9 mouse cellular contexts compared by ENCODE assay signal in genomic region chr9:100520586-100520985, GRCm38 (mm10). TPM values are rescaled to one million over a fixed set of nuclear protein-coding genes. Genes with fewer than 3 reads are reported as not detected.
DNase-seq lines count a peak whose midpoint lies in the region; ATAC-seq lines count a peak whose summit lies in the region.
"Had no signal": no experiment of that assay in that cellular context is flagged by ENCODE, and none has a peak within 500 bp of the region (broad histone marks: within the 10 kb centered on the region; RNA-seq: fewer than 3 reads in every experiment).

No protein-coding gene starts in this region.

- 0 out of 2 replicates have a peak, but pooled peaks have one; percentile 41 for ATAC-seq in neural tube, embryonic 12.5 days (ENCODE audit: low FRiP score, low read depth)
- ATAC-seq in neural tube, embryonic 15.5 days (ENCODE audit: low FRiP score), result no peak

- H3K4me1 ChIP-seq in neural tube, embryonic 12.5 days, result no peaks in the 10 kb centered on the region
- H3K4me1 ChIP-seq in neural tube, embryonic 15.5 days, result no peaks in the 10 kb centered on the region
- H3K4me1 ChIP-seq in megakaryocyte, embryonic 14.5 days, result peaks cover 52% of the 10 kb centered on the region
- H3K4me1 ChIP-seq: midbrain, embryonic 12.5 days had no signal

- no peak overlapping the region for H3K4me3 ChIP-seq in neural tube, embryonic 12.5 days
- H3K4me3 ChIP-seq in neural tube, embryonic 15.5 days (replicated peaks), result no peak overlapping the region
- peak overlapping the region; percentile 25 for H3K4me3 ChIP-seq in megakaryocyte, embryonic 14.5 days (replicated peaks)
- H3K4me3 ChIP-seq: midbrain, embryonic 12.5 days had no signal

- H3K9ac ChIP-seq in neural tube, embryonic 12.5 days, result no peak overlapping the region
- no peak overlapping the region for H3K9ac ChIP-seq in neural tube, embryonic 15.5 days (replicated peaks)
- H3K9ac ChIP-seq: midbrain, embryonic 12.5 days had no signal

- H3K36me3 ChIP-seq in neural tube, embryonic 12.5 days, result no peaks in the 10 kb centered on the region
- H3K36me3 ChIP-seq in neural tube, embryonic 15.5 days, result no peaks in the 10 kb centered on the region
- H3K36me3 ChIP-seq in megakaryocyte, embryonic 14.5 days (replicated peaks; ENCODE audit: low read length), result no peaks in the 10 kb centered on the region
- H3K36me3 ChIP-seq: midbrain, embryonic 12.5 days had no signal

- DNase-seq in R1 (ENCODE audit: low read depth, low spot score), result peak; percentile 75
- peak; percentile 34 to 69 for DNase-seq in cerebellum, postnatal 25 days
- DNase-seq in heart, adult 9 months (ENCODE audit: low spot score in 2 of 2), result peak; percentile 49 to 72
- peak; percentile 37 for DNase-seq in left cerebral cortex, adult 11 months (ENCODE audit: low spot score)
- no peak for DNase-seq in ovary, adult 18-20 months (ENCODE audit: low spot score)

- no peaks in the 10 kb centered on the region for H3K9me3 ChIP-seq in neural tube, embryonic 12.5 days
- H3K9me3 ChIP-seq in neural tube, embryonic 15.5 days (replicated peaks), result no peaks in the 10 kb centered on the region
- H3K9me3 ChIP-seq in megakaryocyte, embryonic 14.5 days, result no peaks in the 10 kb centered on the region
- H3K9me3 ChIP-seq: midbrain, embryonic 12.5 days had no signal

- H3K27ac ChIP-seq in neural tube, embryonic 12.5 days, result no peak overlapping the region
- no peak overlapping the region for H3K27ac ChIP-seq in neural tube, embryonic 15.5 days (replicated peaks)
- H3K27ac ChIP-seq: midbrain, embryonic 12.5 days had no signal

- H3K27me3 ChIP-seq in neural tube, embryonic 12.5 days (replicated peaks), result no peaks in the 10 kb centered on the region
- no peaks in the 10 kb centered on the region for H3K27me3 ChIP-seq in neural tube, embryonic 15.5 days (replicated peaks)
- no peaks in the 10 kb centered on the region for H3K27me3 ChIP-seq in megakaryocyte, embryonic 14.5 days (replicated peaks)
- H3K27me3 ChIP-seq: midbrain, embryonic 12.5 days had no signal

- 0% methylated on average over 2 of the region's 2 CpGs for WGBS in neural tube, embryonic 12.5 days
- WGBS in neural tube, embryonic 15.5 days, result 1% methylated on average over 2 of the region's 2 CpGs

- H3K4me2 ChIP-seq in neural tube, embryonic 12.5 days (replicated peaks), result no peak overlapping the region
- no peak overlapping the region for H3K4me2 ChIP-seq in neural tube, embryonic 15.5 days
- H3K4me2 ChIP-seq: midbrain, embryonic 12.5 days had no signal

RNA-seq across cellular contexts. Expression of gene Nck1, which starts 25.3 kb away (rescaled TPM):
- 68.8 and 69.1 TPM in 2 replicates for polyA plus RNA-seq in neural tube, embryonic 12.5 days (2016; fragmentation: Nextera tagmentation; extraction: Ambion mirVana)
- 61.9 and 66.2 TPM in 2 replicates for polyA plus RNA-seq in neural tube, embryonic 15.5 days (2015; fragmentation: Nextera tagmentation; extraction: Ambion mirVana)
- 2.2 TPM in 1 of 2 replicates, not detected in the other for polyA plus RNA-seq in megakaryocyte, embryonic 14.5 days (2012; ENCODE audit: insufficient read depth, low replicate concordance)

RNA-seq across cellular contexts. Expression of gene Il20rb, which starts 34.0 kb away (rescaled TPM):
- polyA plus RNA-seq in neural tube, embryonic 12.5 days (2016; fragmentation: Nextera tagmentation; extraction: Ambion mirVana), result 0.76 and 1.3 TPM in 2 replicates
- 0.52 and 1.7 TPM in 2 replicates for polyA plus RNA-seq in neural tube, embryonic 15.5 days (2015; fragmentation: Nextera tagmentation; extraction: Ambion mirVana)
- polyA plus RNA-seq in megakaryocyte, embryonic 14.5 days (2012; ENCODE audit: insufficient read depth, low replicate concordance), result 1.4 and 1.6 TPM in 2 replicates

RNA-seq across cellular contexts. Expression of gene Slc35g2, which starts 50.3 kb away (rescaled TPM):
- 8.3 and 10.4 TPM in 2 replicates for polyA plus RNA-seq in neural tube, embryonic 12.5 days (2016; fragmentation: Nextera tagmentation; extraction: Ambion mirVana)
- polyA plus RNA-seq in neural tube, embryonic 15.5 days (2015; fragmentation: Nextera tagmentation; extraction: Ambion mirVana), result 23.8 and 27.3 TPM in 2 replicates
- polyA plus RNA-seq in megakaryocyte, embryonic 14.5 days (2012; ENCODE audit: insufficient read depth, low replicate concordance), result not detected in 2 replicates

Comparison
In these comparisons a context has a peak if more than half of its experiments do, and no peak if none do; other contexts are left out.
1. RNA of gene Nck1, which starts 25.3 kb away (polyA plus RNA-seq): 68.8 to 69.1 TPM in neural tube, embryonic 12.5 days and 61.9 to 66.2 TPM in neural tube, embryonic 15.5 days; 2.2 TPM in megakaryocyte, embryonic 14.5 days; every median in the first group is over 10 times any median in the second.